Mouse (Mus musculus): ENCODE measurements around the gene Gm45713.
"Not testable (repeated sequence)": the region's sequence is repeated elsewhere in the genome, so short reads cannot be mapped to it uniquely, and the experiment has no call there.

The Gm45713 gene

GRCm38 (mm10) chr7:45135993-45136567 is at the start of gene Gm45713, which contains the start of gene Flt3l:
Gene Gm45713 (minus strand): TSS chr7:45136231.
Gene Flt3l (minus strand): TSS chr7:45136432.
- in situ Hi-C loops (cut with MboI, MseI), result no loop called here

GRCm38 (mm10) chr7:45183672-45184071 is 47.6 kb upstream of the Gm45713 start:
- in situ Hi-C loops (cut with MboI, MseI), result no loop called here

GRCm38 (mm10) chr7:45182606-45183005 is 46.6 kb upstream of the Gm45713 start:
- in situ Hi-C loops (cut with MboI, MseI), result no loop called here

- in situ Hi-C loops (cut with MboI, MseI), result no loop called here
Measured at GRCm38 (mm10) chr7:45182199-45182601, 46.2 kb upstream of the Gm45713 start.

- in situ Hi-C loops (cut with MboI, MseI), result no loop called here
Measured at GRCm38 (mm10) chr7:45181540-45181939, 45.5 kb upstream of the Gm45713 start.

GRCm38 (mm10) chr7:45180896-45181477 is 45.0 kb upstream of the Gm45713 start, which contains the start of gene Pth2:
Gene Pth2 (plus strand): TSS chr7:45180995.
- in situ Hi-C loops (cut with MboI, MseI), result no loop called here

GRCm38 (mm10) chr7:45179469-45179868 is 43.4 kb upstream of the Gm45713 start, which contains the start of gene Gfy:
Gene Gfy (minus strand): TSS chr7:45179569.
- in situ Hi-C loops (cut with MboI, MseI), result no loop called here

GRCm38 (mm10) chr7:45178550-45178949 is 42.5 kb upstream of the Gm45713 start:
- in situ Hi-C loops (cut with MboI, MseI), result no loop called here

GRCm38 (mm10) chr7:45176356-45176755 is 40.3 kb upstream of the Gm45713 start:
- in situ Hi-C loops (cut with MboI, MseI), result no loop called here

GRCm38 (mm10) chr7:45175929-45176328 is 39.9 kb upstream of the Gm45713 start:
- in situ Hi-C loops (cut with MboI, MseI), result no loop called here

- in situ Hi-C loops (cut with MboI, MseI), result no loop called here
Measured at GRCm38 (mm10) chr7:45175398-45175797, 39.4 kb upstream of the Gm45713 start.

- in situ Hi-C loops (cut with MboI, MseI), result no loop called here
Measured at GRCm38 (mm10) chr7:45174567-45175280, 38.7 kb upstream of the Gm45713 start.

GRCm38 (mm10) chr7:45173772-45174171 is 37.7 kb upstream of the Gm45713 start:
- in situ Hi-C loops (cut with MboI, MseI), result not testable (repeated sequence)

- in situ Hi-C loops (cut with MboI, MseI), result no loop called here
Measured at GRCm38 (mm10) chr7:45172974-45173373, 36.9 kb upstream of the Gm45713 start.

- in situ Hi-C loops (cut with MboI, MseI), result no loop called here
Measured at GRCm38 (mm10) chr7:45169495-45169894, 33.5 kb upstream of the Gm45713 start.

- in situ Hi-C loops (cut with MboI, MseI), result no loop called here
Measured at GRCm38 (mm10) chr7:45168656-45169055, 32.6 kb upstream of the Gm45713 start.

GRCm38 (mm10) chr7:45167761-45168445 is 31.9 kb upstream of the Gm45713 start:
- in situ Hi-C loops (cut with MboI, MseI), result no loop called here

GRCm38 (mm10) chr7:45166950-45167401 is 30.9 kb upstream of the Gm45713 start:
- in situ Hi-C loops (cut with MboI, MseI), result no loop called here

GRCm38 (mm10) chr7:45165701-45166100 is 29.7 kb upstream of the Gm45713 start:
- in situ Hi-C loops (cut with MboI, MseI), result no loop called here

GRCm38 (mm10) chr7:45164833-45165232 is 28.8 kb upstream of the Gm45713 start:
- in situ Hi-C loops (cut with MboI, MseI), result no loop called here

GRCm38 (mm10) chr7:45163735-45164490 is 27.9 kb upstream of the Gm45713 start, which contains the start of gene Slc17a7:
Gene Slc17a7 (plus strand): TSS chr7:45163949.
- in situ Hi-C loops (cut with MboI, MseI), result no loop called here

Measured in T-helper 2 cell (primary cell).